Mouse (Mus musculus) spleen, adult 2 months (tissue): Measurements from ENCODE around the gene Rbfox1.

ENCODE experiments used
- CTCF ChIP-seq: fragments of 200-500 bp; IDR thresholded peaks from 2 replicates; pipeline ENCODE4 v1.5.1; 2011; ENCODE audit warnings: mild to moderate bottlenecking, inconsistent platforms; ENCODE audit not compliant: insufficient read depth, insufficient read length, insufficient replicate concordance; ENCODE audit errors: extremely low read depth
- POLR2A ChIP-seq: fragments of 200-500 bp; IDR thresholded peaks from 2 replicates; pipeline ENCODE4 v1.6.1; 2011; ENCODE audit warnings: low read depth, low read length, inconsistent platforms

GRCm38 (mm10) chr16:5841167-5841566 lies 44.0 kb upstream of the Rbfox1 start:
- TF ChIP-seq POLR2A (no peak), CTCF (no peak)
